Mouse (Mus musculus) liver, embryonic 14.5 days (tissue): ENCODE measurements around the gene Itgad. TPM values are rescaled to one million over a fixed set of nuclear protein-coding genes. Genes with fewer than 3 reads are reported as not detected.

ENCODE experiments used
- ATAC-seq: fragments of 200-750 bp; cut with Nextera tagmentation; 2 replicates; pipeline ENCODE4 v1.8.0; 2017; ENCODE audit warnings: moderate number of reproducible peaks, mild to moderate bottlenecking, moderate library complexity; ENCODE audit not compliant: insufficient read depth
- DNase-seq, 3 experiments: peaks; one replicate each; pipeline ENCODE4 v3.0.0-alpha.2; 2012 to 2013; ENCODE audit warnings: low read depth in 3 of 3, low spot score in 3 of 3
- H3K27ac ChIP-seq: fragments of 300-500 bp; sonication (generic); 2 replicates; pipeline ENCODE4 v1.5.1; 2014; ENCODE audit warnings: moderate library complexity, mild to moderate bottlenecking, control low read depth, inconsistent platforms
- H3K27me3 ChIP-seq: fragments of 300-500 bp; sonication (generic); 2 replicates; pipeline ENCODE4 v1.6.1; 2014; ENCODE audit warnings: mild to moderate bottlenecking, low read length, moderate library complexity; ENCODE audit not compliant: control insufficient read depth, insufficient read depth
- H3K36me3 ChIP-seq: fragments of 300-500 bp; sonication (generic); replicated peaks from 2 replicates; pipeline ENCODE4 v1.6.1; 2014; ENCODE audit warnings: low read depth; ENCODE audit not compliant: control insufficient read depth, insufficient read depth
- H3K4me1 ChIP-seq, 2 experiments: fragments of 200-500 bp in 1 of 2; fragments of 300-500 bp in 1 of 2; sonication (generic) in 1 of 2; replicated peaks; 2 replicates each; pipeline ENCODE4 v1.6.1; 2012 to 2014; ENCODE audit warnings: antibody characterized with exemption in 1 of 2, inconsistent platforms in 1 of 2, low read length in 1 of 2; ENCODE audit not compliant: control insufficient read depth in 2 of 2, insufficient read depth in 2 of 2
- H3K4me2 ChIP-seq: fragments of 300-500 bp; sonication (generic); 2 replicates; pipeline ENCODE4 v1.6.1; 2014; ENCODE audit warnings: low read depth, mild to moderate bottlenecking, control low read depth, moderate library complexity
- H3K4me3 ChIP-seq, 2 experiments: fragments of 200-500 bp in 1 of 2; fragments of 300-500 bp in 1 of 2; sonication (generic) in 1 of 2; 2 replicates each; pipeline ENCODE4 v1.5.1; 2012 to 2014; ENCODE audit warnings: low read depth in 2 of 2, low read length in 2 of 2, mild to moderate bottlenecking in 2 of 2, control low read depth in 1 of 2, inconsistent platforms in 1 of 2, moderate library complexity in 1 of 2; ENCODE audit not compliant: insufficient read depth in 1 of 2
- H3K9ac ChIP-seq: fragments of 300-500 bp; sonication (generic); replicated peaks from 2 replicates; pipeline ENCODE4 v1.6.1; 2014; ENCODE audit warnings: mild to moderate bottlenecking, control low read depth, moderate library complexity
- H3K9me3 ChIP-seq: fragments of 300-500 bp; sonication (generic); 2 replicates; pipeline ENCODE4 v1.6.1; 2016; ENCODE audit warnings: low read length, mixed read lengths; ENCODE audit not compliant: control insufficient read depth
- CTCF ChIP-seq: IDR thresholded peaks from 2 replicates; pipeline ENCODE4 v1.5.1; 2016; ENCODE audit warnings: antibody characterized with exemption, low read depth, control low read depth
- EP300 ChIP-seq: IDR thresholded peaks from 2 replicates; pipeline ENCODE4 v1.6.1; 2016; ENCODE audit warnings: antibody characterized with exemption, low read depth
- WGBS: fragments of 180-500 bp; shearing (Covaris S2); extraction: QIAGEN DNeasy Blood & Tissue Kit; methylation state at CpG from one replicate; pipeline ENCODE4 v1.1.7; 2014; ENCODE audit not compliant: insufficient replicate concordance; 5-methylcytosine and 5-hydroxymethylcytosine counted together
- polyA plus RNA-seq, 2 experiments: library from polyadenylated mRNA; depleted of rRNA in 1 of 2; stranded (reverse) in 1 of 2; unstranded in 1 of 2; fragments of >200 nt; fragmentation: Nextera tagmentation in 1 of 2; extraction: Ambion mirVana in 1 of 2; gene quantifications; 2 replicates each; pipeline versions ENCODE4 v1.2.1 to v1.2.3; 2012 to 2014

Gene Itgad
- polyA plus RNA-seq, 2 experiments: 0.01 TPM; not detected in 1

- ATAC-seq (no peak), DNase-seq (no peak)
- no peak overlapping the region for H3K9ac ChIP-seq
- H3K36me3 ChIP-seq: no peaks in the 10 kb centered on the region
- peaks cover 10% of the 10 kb centered on the region for H3K27me3 ChIP-seq
- WGBS: 53% methylated on average over 5 of the region's 5 CpGs
- no peak overlapping the region for H3K4me2 ChIP-seq
- H3K4me3 ChIP-seq: no peak overlapping the region
- no peaks in the 10 kb centered on the region for H3K9me3 ChIP-seq
- H3K27ac ChIP-seq: no peak overlapping the region
- no peak for TF ChIP-seq EP300
- H3K4me1 ChIP-seq: peaks cover 0 to 4% of the 10 kb centered on the region in 2 experiments; a peak in 3 of 4 replicates
Observed at GRCm38 (mm10) chr7:128256783-128257334, 102.7 kb downstream of the Itgad start.

GRCm38 (mm10) chr7:128265411-128265810 lies 111.2 kb downstream of the Itgad start, which contains the start of gene Slc5a2:
Gene Slc5a2, plus strand, starts transcription at chr7:128265657.
- Histone ChIP-seq H3K4me3 (no peak within 1 kb of the TSS), H3K27ac (no peak within 1 kb of the TSS), H3K27me3 (peaks cover 10% of the 10 kb centered on the region), H3K36me3 (no peaks in the 10 kb centered on the region), H3K9ac (no peak within 1 kb of the TSS), H3K4me2 (no peak within 1 kb of the TSS), H3K4me1 (peaks cover 7% of the 10 kb centered on the region in 2 experiments), H3K9me3 (no peaks in the 10 kb centered on the region)
- 71% methylated on average over 6 of the region's 6 CpGs for WGBS
- TF ChIP-seq CTCF (no peak), EP300 (no peak)
- no peak for ATAC-seq
- no peak for DNase-seq

- no peak overlapping the region for H3K4me2 ChIP-seq
- no peak overlapping the region for H3K4me3 ChIP-seq
- WGBS: 48% methylated on average over 5 of the region's 5 CpGs
- H3K9me3 ChIP-seq: no peaks in the 10 kb centered on the region
- no peak overlapping the region for H3K27ac ChIP-seq
- no peak for DNase-seq
- ATAC-seq: no peak
- H3K27me3 ChIP-seq: peaks cover 7% of the 10 kb centered on the region
- peaks cover under 1% of the 10 kb centered on the region; the same call in 1 of the 2 replicates for H3K36me3 ChIP-seq
- TF ChIP-seq EP300: no peak
- no peak for TF ChIP-seq CTCF
- H3K9ac ChIP-seq: no peak overlapping the region
- peaks cover 11 to 14% of the 10 kb centered on the region in 2 experiments for H3K4me1 ChIP-seq
Observed at GRCm38 (mm10) chr7:128266056-128266455, 111.9 kb downstream of the Itgad start.

- 59% methylated on average over 13 of the region's 13 CpGs for WGBS
- H3K4me2 ChIP-seq: no peak overlapping the region
- H3K4me3 ChIP-seq: no peak overlapping the region
- no peak for ATAC-seq
- H3K36me3 ChIP-seq: peaks cover 13% of the 10 kb centered on the region
- no peak overlapping the region for H3K27ac ChIP-seq
- H3K9me3 ChIP-seq: no peaks in the 10 kb centered on the region
- H3K4me1 ChIP-seq: peaks cover 15 to 16% of the 10 kb centered on the region in 2 experiments
- no peak for DNase-seq
- no peak overlapping the region for H3K9ac ChIP-seq
- peaks cover 7% of the 10 kb centered on the region for H3K27me3 ChIP-seq
- TF ChIP-seq EP300 (no peak), CTCF (no peak)
Observed at GRCm38 (mm10) chr7:128267391-128267790, 113.2 kb downstream of the Itgad start.

- 79% methylated on average over 7 of the region's 7 CpGs for WGBS
- no peak overlapping the region for H3K4me2 ChIP-seq
- peaks cover 15 to 16% of the 10 kb centered on the region in 2 experiments for H3K4me1 ChIP-seq
- H3K36me3 ChIP-seq: peaks cover 18% of the 10 kb centered on the region
- no peak overlapping the region for H3K4me3 ChIP-seq
- DNase-seq: no peak
- H3K9me3 ChIP-seq: no peaks in the 10 kb centered on the region
- H3K27ac ChIP-seq: no peak overlapping the region
- TF ChIP-seq CTCF: no peak
- no peak for TF ChIP-seq EP300
- H3K9ac ChIP-seq: no peak overlapping the region
- H3K27me3 ChIP-seq: peaks cover 7% of the 10 kb centered on the region
- ATAC-seq: no peak
Observed at GRCm38 (mm10) chr7:128267813-128268212, 113.6 kb downstream of the Itgad start.
